Mouse (Mus musculus) heart, adult 2 months (tissue): Measurements from ENCODE around the gene Tspan2. TPM values are rescaled to one million over a fixed set of nuclear protein-coding genes. Genes with fewer than 3 reads are reported as not detected.
A peak's percentile ranks its signal among the peaks of the same experiment; 100 is the strongest.

ENCODE experiments used
- DNase-seq, 2 experiments: peaks; one replicate each; pipeline ENCODE4 v3.0.0; 2021
- H3K27ac ChIP-seq: fragments of 200-600 bp; 2 replicates; pipeline ENCODE4 v1.8.1; 2022
- H3K27me3 ChIP-seq: fragments of 200-500 bp; 2 replicates; pipeline ENCODE4 v1.6.1; 2012; ENCODE audit warnings: mild to moderate bottlenecking, low read length, inconsistent platforms, mixed read lengths; ENCODE audit not compliant: control insufficient read depth, insufficient read depth
- H3K36me3 ChIP-seq: fragments of 200-500 bp; 2 replicates; pipeline ENCODE4 v1.6.1; 2012; ENCODE audit warnings: low read length, inconsistent platforms; ENCODE audit not compliant: control insufficient read depth, insufficient read depth
- H3K4me1 ChIP-seq: fragments of 200-500 bp; 2 replicates; pipeline ENCODE4 v1.6.1; 2011; ENCODE audit warnings: low read length; ENCODE audit not compliant: control insufficient read depth, insufficient read depth
- H3K4me3 ChIP-seq: fragments of 200-600 bp; 2 replicates; pipeline ENCODE4 v1.8.1; 2022
- H3K79me2 ChIP-seq: fragments of 200-500 bp; replicated peaks from 2 replicates; pipeline ENCODE4 v1.6.1; 2012; ENCODE audit warnings: mild to moderate bottlenecking, inconsistent platforms, low read length, moderate library complexity, mixed read lengths; ENCODE audit not compliant: control insufficient read depth, insufficient read depth
- H3K9ac ChIP-seq: fragments of 200-500 bp; 2 replicates; pipeline ENCODE4 v1.6.1; 2012; ENCODE audit warnings: low read depth, mild to moderate bottlenecking, control low read depth, inconsistent platforms, low read length, mixed read lengths
- CTCF ChIP-seq: fragments of 200-600 bp; IDR thresholded peaks from 2 replicates; pipeline ENCODE4 v1.8.1; 2022; ENCODE audit warnings: antibody characterized with exemption, mild to moderate bottlenecking, moderate library complexity
- EP300 ChIP-seq: fragments of 200-500 bp; IDR thresholded peaks from 2 replicates; pipeline ENCODE4 v1.6.1; 2011; ENCODE audit warnings: low read depth, low read length, control low read depth; ENCODE audit not compliant: insufficient read depth
- POLR2A ChIP-seq: fragments of 200-500 bp; IDR thresholded peaks from 2 replicates; pipeline ENCODE4 v1.6.1; 2011; ENCODE audit warnings: mild to moderate bottlenecking, low read depth, low read length, control low read depth; ENCODE audit not compliant: insufficient read depth
- WGBS: fragments of 180-500 bp; shearing (Covaris S2); methylation state at CpG from one replicate; pipeline ENCODE4 v1.1.7; 2018; 5-methylcytosine and 5-hydroxymethylcytosine counted together
- intact Hi-C: fragments of 180-260 bp; cut with DNase I; formaldehyde crosslinking; loops from one replicate; pipeline ENCODE4 v1.15.1; 2025
- polyA plus RNA-seq: library from polyadenylated mRNA; depleted of rRNA; stranded (reverse); fragments of >200 nt; gene quantifications from 2 replicates; pipeline ENCODE4 v1.2.3, GENCODE M21; 2012
- total RNA-seq, 2 experiments: library from RNA; stranded (reverse); gene quantifications; 2 replicates each; pipeline ENCODE4 v1.2.3; 2021

Gene Tspan2
- total and polyA plus RNA-seq, 3 experiments, result 4.2 to 9.4 (median 8.4) TPM

DNA sequence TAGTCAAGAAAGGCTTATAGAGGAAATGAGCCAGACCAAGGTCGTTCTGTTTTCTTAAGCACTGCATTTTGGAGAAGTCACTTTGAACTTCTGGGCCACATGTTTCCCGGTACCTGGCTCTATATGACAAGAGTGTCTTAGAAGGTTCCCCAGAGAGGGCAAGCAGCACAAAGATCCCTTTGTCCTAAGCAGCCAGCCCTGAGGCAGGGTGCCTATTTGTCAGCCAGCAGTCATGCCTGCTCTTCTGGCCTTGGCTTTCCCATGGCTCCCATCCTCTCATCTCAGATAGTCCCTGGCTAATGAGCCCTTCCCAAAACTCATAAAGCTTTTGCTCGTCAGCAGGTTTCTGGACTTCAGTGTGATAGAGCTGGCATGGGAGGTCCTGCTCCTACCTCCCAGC, 25.9 kb downstream of the Tspan2 start:
- intact Hi-C loops, result no loop called here

DNA sequence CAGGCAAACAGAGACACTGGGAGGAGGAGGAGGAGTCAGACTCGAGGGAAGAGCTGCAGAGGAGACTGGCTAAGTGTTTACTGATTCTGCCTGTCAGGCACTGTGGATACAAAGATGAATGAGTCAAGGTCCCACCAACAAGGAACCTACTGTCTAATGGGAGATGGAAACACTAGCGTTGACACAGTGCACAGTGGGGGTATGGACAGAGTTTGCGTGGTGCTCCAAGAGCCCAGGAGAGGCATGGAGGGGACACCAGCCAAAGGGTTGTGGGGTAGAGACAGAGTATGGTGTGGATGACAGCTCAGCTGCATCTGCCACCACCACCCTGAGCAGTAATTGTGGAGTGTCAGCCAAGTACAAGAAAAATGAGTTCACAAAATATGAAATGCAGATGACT, 28.1 kb downstream of the Tspan2 start:
- no peak overlapping the region for H3K27ac ChIP-seq
- H3K4me3 ChIP-seq, result no peak overlapping the region
- no peaks in the 10 kb centered on the region for H3K36me3 ChIP-seq
- WGBS, result 64% methylated on average over 3 of the region's 3 CpGs
- no peaks in the 10 kb centered on the region for H3K27me3 ChIP-seq
- H3K4me1 ChIP-seq, result peaks cover 4% of the 10 kb centered on the region; the same call in 1 of the 2 replicates
- TF ChIP-seq EP300 (no peak), CTCF (no peak), POLR2A (no peak)
- DNase-seq, result no peak
- H3K9ac ChIP-seq, result no peak overlapping the region
- H3K79me2 ChIP-seq, result no peaks in the 10 kb centered on the region
- intact Hi-C loops, result no loop called here

More for the DNA sequence above, 25.9 kb downstream of the Tspan2 start:
- WGBS, result 89% methylated on average over 3 of the region's 3 CpGs
- TF ChIP-seq EP300, result no peak
- no peak for TF ChIP-seq CTCF
- TF ChIP-seq POLR2A, result no peak
- Histone ChIP-seq H3K27me3 (no peaks in the 10 kb centered on the region), H3K79me2 (no peaks in the 10 kb centered on the region), H3K4me1 (peaks cover 10% of the 10 kb centered on the region), H3K36me3 (no peaks in the 10 kb centered on the region), H3K27ac (no peak overlapping the region), H3K9ac (no peak overlapping the region), H3K4me3 (no peak overlapping the region)
- no peak for DNase-seq

DNA sequence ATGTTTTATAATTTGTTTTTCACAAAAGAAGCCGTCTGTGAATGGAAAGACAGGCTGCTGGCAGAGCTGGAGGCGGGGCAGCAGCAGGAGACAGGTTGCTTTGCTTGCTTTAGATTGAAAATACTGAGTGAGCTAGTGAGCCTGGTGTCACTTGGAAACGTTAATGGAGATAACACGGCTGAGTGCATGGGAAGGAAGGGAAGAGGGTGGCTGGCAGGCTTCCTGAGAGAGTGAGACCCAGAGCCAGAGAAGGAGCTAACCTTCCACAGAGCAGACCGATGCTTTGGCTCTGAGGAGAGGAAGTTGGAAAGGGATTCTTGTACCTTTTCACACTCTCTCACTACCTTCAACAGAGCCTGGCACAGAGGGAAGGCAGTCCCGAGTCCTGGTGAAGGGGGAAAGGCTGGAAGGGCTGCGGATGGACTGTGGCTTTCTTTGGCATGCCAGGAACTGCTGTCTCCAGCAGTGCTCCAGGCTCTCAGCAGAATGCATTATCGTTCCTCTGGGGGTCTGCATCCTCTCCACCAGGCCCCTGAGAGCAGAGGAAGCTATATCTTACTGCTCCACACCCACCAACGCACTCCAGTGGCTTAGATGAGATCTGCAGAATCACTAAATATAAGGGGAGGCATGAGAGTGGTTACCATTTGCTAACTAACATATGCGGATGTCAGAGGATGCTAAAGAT, 29.5 kb downstream of the Tspan2 start:
- TF ChIP-seq EP300, result no peak
- no peak for TF ChIP-seq POLR2A
- no peak for TF ChIP-seq CTCF
- H3K27me3 ChIP-seq, result no peaks in the 10 kb centered on the region
- WGBS, result 32% methylated on average over 10 of the region's 10 CpGs
- peak overlapping the region; percentile 32 for H3K27ac ChIP-seq
- no peak overlapping the region for H3K9ac ChIP-seq
- intact Hi-C loops, result no loop called here
- H3K4me1 ChIP-seq, result peaks cover 4% of the 10 kb centered on the region; the same call in 1 of the 2 replicates
- DNase-seq, result peak; percentile 47 to 50
- H3K4me3 ChIP-seq, result no peak overlapping the region
- H3K36me3 ChIP-seq, result no peaks in the 10 kb centered on the region
- no peaks in the 10 kb centered on the region for H3K79me2 ChIP-seq

DNA sequence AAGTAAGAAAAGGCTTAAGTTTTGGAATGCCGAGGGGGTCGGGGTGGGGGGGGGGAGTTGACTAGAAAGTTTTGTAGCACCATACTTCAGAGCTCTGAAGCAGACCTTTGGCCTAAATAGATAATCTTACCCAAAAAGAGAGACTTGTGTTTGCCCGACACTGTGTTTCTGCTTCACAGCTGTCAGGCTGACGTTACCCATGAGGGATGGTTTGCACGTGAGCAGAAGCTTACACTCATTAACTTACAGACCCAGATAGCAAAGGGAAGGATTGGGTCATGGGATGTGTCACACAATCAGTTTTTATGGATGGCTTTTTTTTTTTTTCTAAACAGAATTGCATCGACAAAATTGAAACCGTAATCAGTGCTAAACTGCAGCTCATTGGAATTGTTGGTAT, 30.5 kb downstream of the Tspan2 start:
- intact Hi-C loops, result no loop called here
- no peak for TF ChIP-seq EP300
- no peak for TF ChIP-seq CTCF
- no peak for TF ChIP-seq POLR2A
- Histone ChIP-seq H3K4me1 (peaks cover 4% of the 10 kb centered on the region; the same call in 1 of the 2 replicates), H3K27me3 (no peaks in the 10 kb centered on the region), H3K27ac (no peak overlapping the region), H3K79me2 (no peaks in the 10 kb centered on the region), H3K9ac (no peak overlapping the region), H3K36me3 (no peaks in the 10 kb centered on the region), H3K4me3 (no peak overlapping the region)
- 72% methylated on average over 7 of the region's 7 CpGs for WGBS
- DNase-seq, result no peak

DNA sequence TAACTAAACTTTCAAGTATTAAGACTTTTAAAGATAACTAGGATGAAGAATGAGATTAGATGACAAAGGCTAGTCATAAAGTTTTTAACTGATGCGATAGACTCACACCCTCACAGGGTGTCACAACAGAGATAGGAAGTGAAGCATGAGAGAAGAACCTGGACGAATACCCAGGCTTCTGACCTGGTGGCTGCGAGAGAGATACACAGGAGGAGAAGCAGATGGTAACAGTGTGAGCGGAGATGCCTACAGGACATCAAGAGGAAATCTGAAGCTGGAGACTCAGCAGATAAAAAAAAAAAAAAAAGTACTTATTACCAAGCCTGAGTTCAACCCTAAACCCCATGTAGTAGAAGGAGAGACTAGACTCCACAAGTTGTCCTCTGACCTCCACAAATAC, 38.7 kb downstream of the Tspan2 start:
- no peaks in the 10 kb centered on the region for H3K36me3 ChIP-seq
- intact Hi-C loops, result no loop called here
- H3K79me2 ChIP-seq, result no peaks in the 10 kb centered on the region
- WGBS, result 80% methylated on average over 4 of the region's 4 CpGs
- H3K27ac ChIP-seq, result no peak overlapping the region
- H3K4me1 ChIP-seq, result no peaks in the 10 kb centered on the region
- DNase-seq, result no peak
- TF ChIP-seq POLR2A (no peak), EP300 (no peak), CTCF (no peak)
- H3K27me3 ChIP-seq, result no peaks in the 10 kb centered on the region
- no peak overlapping the region for H3K9ac ChIP-seq
- H3K4me3 ChIP-seq, result no peak overlapping the region

DNA sequence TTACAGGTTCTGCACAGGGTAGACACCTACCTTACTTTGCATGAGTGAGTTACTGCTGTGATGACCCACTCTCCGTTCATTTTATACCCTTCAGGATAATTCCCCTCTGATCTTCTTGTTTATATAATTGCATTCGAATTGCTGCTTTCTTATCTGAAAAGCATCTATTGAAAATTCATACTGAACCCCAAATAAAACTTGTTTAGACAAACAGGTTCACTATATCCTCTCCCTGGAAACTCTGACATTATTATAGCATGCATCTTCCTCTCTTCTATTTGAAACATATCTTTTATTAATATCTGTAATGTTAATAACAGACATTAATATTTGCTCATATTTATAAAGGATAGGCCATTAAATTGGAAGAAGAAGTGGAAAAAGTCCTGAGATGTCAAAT, 48.3 kb downstream of the Tspan2 start, which contains the start of gene Tshb:
Tshb (minus strand) TSS at position 101 of the 400 bp plus-strand sequence.
- WGBS, result 74% methylated on average over 2 of the region's 2 CpGs

More for the DNA sequence above, 48.3 kb downstream of the Tspan2 start, which contains the start of gene Tshb:
- Histone ChIP-seq H3K27me3 (no peaks in the 10 kb centered on the region), H3K79me2 (no peaks in the 10 kb centered on the region; the same call in 1 of the 2 replicates), H3K4me3 (no peak within 1 kb of the TSS), H3K27ac (no peak within 1 kb of the TSS), H3K9ac (no peak within 1 kb of the TSS), H3K4me1 (no peaks in the 10 kb centered on the region), H3K36me3 (no peaks in the 10 kb centered on the region)
- intact Hi-C loops, result no loop called here
- no peak for DNase-seq
- TF ChIP-seq CTCF (no peak), EP300 (no peak), POLR2A (no peak)
